Mouse (Mus musculus): Measurements from ENCODE around the gene Stk25.

DNA sequence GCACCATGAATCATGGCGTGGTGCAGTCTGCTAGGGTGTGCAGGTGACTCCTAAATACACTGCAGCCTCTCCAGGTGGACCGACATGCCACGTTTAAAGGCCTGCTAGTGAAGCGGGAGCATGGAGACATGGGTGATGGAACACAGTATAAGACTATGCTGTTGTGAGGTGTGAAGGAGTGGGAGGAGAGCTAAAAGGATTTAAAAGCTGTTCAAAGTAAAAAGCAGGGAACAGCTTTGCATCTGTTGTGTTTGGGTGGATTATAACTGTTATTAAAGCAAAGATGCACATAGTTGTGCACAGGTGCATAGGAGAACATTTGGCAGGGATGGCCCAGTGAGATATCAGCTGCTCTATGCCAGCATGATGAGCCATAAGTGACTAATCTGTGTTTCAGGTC, 80.6 kb downstream of the Stk25 start:
- TF ChIP-seq CTCF (conservative IDR thresholded peaks at IDR 0.05; ENCODE audit: low read length) (no peak), NANOG (IDR thresholded peaks at IDR 0.05; ENCODE audit: borderline replicate concordance, low read length) (no peak)
